Mouse (Mus musculus): ENCODE data around the gene Txnip. TPM values are rescaled to one million over a fixed set of nuclear protein-coding genes. Genes with fewer than 3 reads are reported as not detected.
A peak's percentile ranks its signal among the peaks of the same experiment; 100 is the strongest.
"Not testable (repeated sequence)": the region's sequence is repeated elsewhere in the genome, so short reads cannot be mapped to it uniquely, and the experiment has no call there.

The Txnip gene
- total RNA-seq, 2 experiments from 2014 or later = 19.5 to 21.8 TPM

DNA sequence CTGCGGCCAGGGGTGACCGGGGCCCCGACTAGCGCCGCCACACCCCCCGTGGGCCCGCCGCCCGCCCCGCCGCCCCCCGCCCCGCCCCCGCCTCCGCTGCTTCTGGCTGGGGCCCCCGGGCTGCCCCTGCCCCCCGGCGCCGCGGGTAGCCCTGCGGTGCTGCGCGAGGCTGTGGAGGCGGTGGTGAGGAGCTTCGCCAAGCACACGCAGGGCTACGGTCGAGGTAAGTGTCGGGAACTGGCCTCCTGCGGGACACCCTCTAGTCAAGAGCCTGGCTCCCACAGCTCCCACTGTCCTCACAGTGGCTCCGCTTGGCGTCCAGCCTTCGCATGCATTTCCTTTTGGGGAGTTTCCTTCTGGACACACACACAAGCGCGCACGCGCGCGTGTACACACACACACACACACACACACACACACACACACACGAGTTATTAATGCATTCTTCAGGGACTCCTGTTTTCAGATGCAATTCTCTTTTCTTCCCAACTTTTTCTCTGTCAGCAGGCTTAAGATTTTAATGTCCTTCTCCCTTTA is 43.6 kb downstream of the Txnip start:
- intact Hi-C loops (cut with DNase I) = no loop called here
- DNase-seq (ENCODE audit: low spot score in 2 of 2) = peak; percentile 63 to 68

DNA sequence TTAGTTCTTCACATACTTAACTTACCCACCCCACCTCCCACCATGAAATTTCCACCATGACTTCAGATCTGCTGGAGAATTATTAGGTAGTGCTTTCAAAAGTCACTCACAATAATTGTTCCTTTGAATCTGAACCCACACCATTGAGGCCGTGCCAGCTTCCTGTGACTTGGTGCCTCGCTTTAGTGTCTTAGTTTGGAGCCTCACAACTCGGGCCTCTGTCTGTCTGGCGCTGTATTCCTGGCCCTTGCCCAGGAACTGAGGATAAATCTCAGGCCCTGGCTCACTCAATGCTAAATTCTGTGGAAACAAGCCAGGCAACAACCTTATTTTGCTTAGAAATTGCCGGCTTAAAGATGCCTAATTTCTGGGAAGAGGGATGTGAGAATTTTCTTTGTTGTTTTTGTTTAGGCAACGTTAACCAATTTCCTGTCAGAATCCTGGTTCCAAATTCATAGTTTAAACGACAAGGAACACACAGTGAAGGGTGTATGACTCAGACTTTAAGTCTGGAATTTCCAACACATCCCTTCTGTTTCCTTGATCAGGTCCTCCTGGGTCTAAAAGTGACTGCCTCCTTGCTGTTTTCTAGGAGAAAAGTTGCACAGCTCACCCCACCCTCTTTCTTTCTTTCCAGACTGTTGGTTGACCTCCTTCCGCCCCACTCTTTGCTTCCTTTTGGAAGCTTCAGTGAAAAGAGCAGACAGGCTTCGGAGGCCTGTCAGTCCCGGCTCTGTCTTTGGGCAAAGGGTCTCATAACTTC is 44.4 kb downstream of the Txnip start:
- DNase-seq (ENCODE audit: low spot score in 2 of 2) = no peak
- intact Hi-C loops (cut with DNase I) = loop anchor here (2.0 kb wide), 1 partner anchor 27 kb away; the partner anchor contains the start of gene Rbm8a

DNA sequence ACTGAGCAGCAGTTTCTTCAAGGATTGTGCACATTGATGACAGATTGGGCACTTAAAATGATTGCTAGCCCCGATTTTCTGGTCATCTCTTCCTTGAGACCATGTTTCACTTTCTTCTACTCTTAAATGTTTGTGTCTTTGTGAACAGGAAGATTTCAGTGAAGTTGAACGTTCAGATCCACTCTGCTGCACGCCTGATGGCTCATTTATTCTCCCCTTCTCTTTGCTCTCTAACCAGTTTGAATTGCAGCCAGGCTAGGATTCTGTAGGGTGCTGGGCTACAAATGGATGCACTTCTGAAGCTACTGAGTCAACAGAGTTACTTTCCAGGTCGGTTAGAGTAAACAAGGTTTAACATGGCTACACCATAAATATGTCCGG is 44.9 kb downstream of the Txnip start:
- intact Hi-C loops (cut with DNase I) = loop anchor here (2.0 kb wide), 1 partner anchor 26 kb away; the partner anchor contains the start of gene Rbm8a

DNA sequence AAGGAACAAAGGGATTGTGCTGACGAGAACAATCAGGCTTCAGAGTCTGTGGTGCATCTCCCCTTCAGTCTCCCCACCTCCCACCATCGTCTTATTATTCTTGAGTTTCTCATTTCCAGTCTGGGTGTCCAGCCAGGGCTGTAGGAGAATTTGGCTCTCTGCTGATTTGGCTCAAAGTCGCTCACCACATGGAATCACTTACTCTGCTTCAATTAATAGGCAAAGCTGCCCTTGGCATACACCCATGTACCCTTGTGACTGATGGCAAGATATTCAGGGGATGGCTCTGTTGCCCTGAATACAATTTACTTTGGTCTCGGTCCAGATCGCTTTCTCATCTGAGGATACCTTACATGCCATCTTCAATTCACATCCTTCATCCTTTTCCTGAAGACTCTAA is 45.6 kb downstream of the Txnip start:
- DNase-seq (ENCODE audit: low spot score in 2 of 2) = no peak
- intact Hi-C loops (cut with DNase I) = loop anchor here (2.0 kb wide), 1 partner anchor 25 kb away; the partner anchor contains the start of gene Rbm8a

More for the DNA sequence above, 44.9 kb downstream of the Txnip start:
- DNase-seq (ENCODE audit: low spot score in 2 of 2) = no peak

DNA sequence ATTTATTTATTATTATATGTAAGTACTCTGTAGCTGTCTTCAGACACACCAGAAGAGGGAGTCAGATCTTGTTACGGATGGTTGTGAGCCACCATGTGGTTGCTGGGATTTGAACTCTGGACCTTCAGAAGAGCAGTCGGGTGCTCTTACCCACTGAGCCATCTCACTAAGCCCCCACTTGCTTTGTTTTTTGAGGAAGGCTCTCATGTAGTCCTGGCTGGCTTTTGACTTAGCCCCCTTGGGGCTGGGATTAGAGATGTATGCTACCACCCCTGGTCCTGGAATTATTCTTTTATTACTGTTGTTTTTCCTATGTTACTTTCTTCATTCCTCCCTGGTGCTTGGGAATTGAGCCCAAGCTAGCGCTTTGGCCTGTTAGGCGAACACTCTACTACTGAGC is 48.2 kb downstream of the Txnip start:
- DNase-seq (ENCODE audit: low spot score in 2 of 2); intact Hi-C loops (cut with DNase I): not testable (repeated sequence)

DNA sequence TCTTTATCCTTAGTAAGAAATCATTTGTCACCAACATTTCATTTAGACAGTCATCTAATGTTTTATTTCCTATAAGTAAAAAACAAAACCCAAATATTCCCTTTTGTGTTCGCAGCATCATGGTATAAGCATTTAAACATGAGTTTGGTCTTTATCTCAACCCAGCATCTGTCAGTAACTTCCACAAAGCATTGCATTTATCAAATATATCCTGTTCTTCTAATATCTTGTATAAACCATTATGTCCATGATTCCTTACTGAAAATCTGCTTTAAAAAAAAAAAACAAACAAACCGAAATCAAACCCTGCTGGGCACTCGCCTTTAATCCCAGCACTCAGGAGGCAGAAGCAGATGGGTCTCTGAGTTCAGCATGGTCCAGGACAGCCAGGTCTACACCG is 48.9 kb downstream of the Txnip start:
- intact Hi-C loops (cut with DNase I) = no loop called here
- no peak for DNase-seq (ENCODE audit: low spot score in 2 of 2)

Other genes with a start within 250 kb of the Txnip start
- gene BC107364, start 105.7 kb upstream of the Txnip start, total RNA-seq (2021) = not detected
- 1 to 10 TPM in 1 of 2 experiments, under 1 TPM in 1; 0.77 to 2.1 TPM for gene Hfe2, start 32.8 kb upstream of the Txnip start, total RNA-seq (2021)
- not detected for gene Gm16253, start 19.0 kb downstream of the Txnip start, total RNA-seq (2021)
- gene Polr3gl, start 36.2 kb downstream of the Txnip start, total RNA-seq (2021) = 10 to 100 TPM; 22.5 to 29.9 TPM
- gene Ankrd34a, start 38.7 kb downstream of the Txnip start, total RNA-seq (2021) = 10 to 100 TPM; 68.9 to 75.7 TPM
- gene Lix1l, start 43.2 kb downstream of the Txnip start, total RNA-seq (2021) = 10 to 100 TPM; 17.3 to 18.3 TPM
- gene Rbm8a, start 72.0 kb downstream of the Txnip start, total RNA-seq (2021) = 10 to 100 TPM; 37.4 to 43.7 TPM
- gene Pex11b, start 77.4 kb downstream of the Txnip start, total RNA-seq (2021) = 10 to 100 TPM; 56.1 to 57.1 TPM
- gene Gm42957, start 77.5 kb downstream of the Txnip start, total RNA-seq (2021) = under 1 TPM; 0.17 to 0.66 TPM
- gene Itga10, start 87.6 kb downstream of the Txnip start, total RNA-seq (2021) = 1 to 10 TPM; 1.2 to 3.2 TPM
- 1 to 10 TPM; 7.5 to 8.1 TPM for gene Ankrd35, start 112.2 kb downstream of the Txnip start, total RNA-seq (2021)
- 10 to 100 TPM; 23.9 to 24.3 TPM for gene Pias3, start 138.4 kb downstream of the Txnip start, total RNA-seq (2021)
- gene Nudt17, start 150.6 kb downstream of the Txnip start, total RNA-seq (2021) = 1 to 10 TPM; 9.0 to 9.8 TPM
- 10 to 100 TPM; 24.1 to 28.0 TPM for gene Polr3c, start 169.7 kb downstream of the Txnip start, total RNA-seq (2021)
- gene Rnf115, start 169.7 kb downstream of the Txnip start, total RNA-seq (2021) = 10 to 100 TPM; 66.4 to 66.7 TPM